Comparison of ENCODE assay signal across 22 mouse cellular contexts in the genomic region with DNA sequence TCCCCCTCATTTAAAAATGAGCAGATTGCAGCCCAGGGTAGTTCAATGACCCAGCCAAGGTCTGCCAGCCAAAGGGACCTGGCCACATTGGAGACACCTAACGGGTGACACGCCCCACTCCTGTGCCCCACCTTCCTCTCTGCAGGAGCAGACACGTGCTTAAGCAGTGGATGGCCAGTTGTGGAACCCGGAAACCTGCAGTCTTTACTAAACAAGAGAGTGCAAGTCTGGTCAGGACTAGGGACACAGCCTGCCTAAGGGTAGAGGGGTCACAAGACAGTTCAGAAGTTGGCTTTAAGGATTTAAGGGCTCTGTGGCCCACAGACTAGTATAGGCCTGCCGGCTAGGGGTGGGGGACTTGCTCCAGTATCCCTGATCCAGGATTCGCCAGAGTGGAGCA.
DNase-seq lines count a peak whose midpoint lies in the region; ATAC-seq and TF ChIP-seq lines count a peak whose summit lies in the region.
"Had no signal": no experiment of that assay in that cellular context is flagged by ENCODE, and none has a peak within 500 bp of the region (broad histone marks: within the 10 kb centered on the region; RNA-seq: fewer than 3 reads in every experiment).

No protein-coding gene starts in this region.

- no peak for ATAC-seq in hindbrain, embryonic 14.5 days (ENCODE audit: low FRiP score)
- ATAC-seq: forebrain, embryonic 13.5 days; intestine, postnatal 0 days; liver, postnatal 0 days; lung, postnatal 0 days had no signal

- no peak overlapping the region for H3K27ac ChIP-seq in left cerebral cortex, adult 2 months
- no peak overlapping the region for H3K27ac ChIP-seq in hindbrain, embryonic 14.5 days
- H3K27ac ChIP-seq: forebrain, embryonic 13.5 days; gastrocnemius, adult 2 months; heart, embryonic 10.5 days; hindbrain, embryonic 15.5 days; kidney, postnatal 0 days; macrophage; neural tube, embryonic 12.5 days had no signal

- H3K4me2 ChIP-seq in hindbrain, embryonic 14.5 days (replicated peaks): no peak overlapping the region
- H3K4me2 ChIP-seq: forebrain, embryonic 13.5 days; hindbrain, embryonic 15.5 days; neural tube, embryonic 12.5 days had no signal

- 0 out of 2 replicates have a peak overlapping the region, but pooled peaks have one; percentile 7 for H3K9ac ChIP-seq in hindbrain, embryonic 14.5 days
- H3K9ac ChIP-seq: forebrain, embryonic 13.5 days; hindbrain, embryonic 15.5 days; liver, postnatal 0 days; neural tube, embryonic 12.5 days had no signal

- H3K4me3 ChIP-seq in left cerebral cortex, adult 2 months: no peak overlapping the region
- H3K4me3 ChIP-seq in E14TG2a.4 (replicated peaks; ENCODE audit: low read length): peak overlapping the region; percentile 41
- no peak overlapping the region for H3K4me3 ChIP-seq in hindbrain, embryonic 14.5 days (replicated peaks; ENCODE audit: low read length)
- H3K4me3 ChIP-seq: forebrain, embryonic 13.5 days; gastrocnemius, adult 2 months; heart, embryonic 10.5 days; hindbrain, embryonic 15.5 days; neural tube, embryonic 12.5 days had no signal

- H3K27me3 ChIP-seq in E14TG2a.4 (ENCODE audit: insufficient read depth, low read length): peaks cover 6% of the 10 kb centered on the region
- H3K27me3 ChIP-seq in hindbrain, embryonic 14.5 days (ENCODE audit: control insufficient read depth, insufficient read depth, low read length): no peaks in the 10 kb centered on the region
- H3K27me3 ChIP-seq: hindbrain, embryonic 15.5 days; neural tube, embryonic 12.5 days had no signal

- peaks cover 21% of the 10 kb centered on the region for H3K4me1 ChIP-seq in E14TG2a.4 (replicated peaks; ENCODE audit: low read depth, low read length)
- peaks cover 3% of the 10 kb centered on the region; the same call in 1 of the 2 replicates for H3K4me1 ChIP-seq in hindbrain, embryonic 14.5 days (replicated peaks; ENCODE audit: control insufficient read depth, insufficient read depth, low read length)

- 54% methylated on average over 6 of the region's 6 CpGs for WGBS in hindbrain, embryonic 14.5 days

- no peak for TF ChIP-seq CTCF in left cerebral cortex, adult 2 months (IDR thresholded peaks at IDR 0.05)
- TF ChIP-seq CTCF in E14TG2a.4 (conservative IDR thresholded peaks at IDR 0.05; ENCODE audit: low read length): no peak

- DNase-seq in heart, adult 11 months: peak; percentile 80
- no peak for DNase-seq in heart, adult 18-20 months
- DNase-seq in left cerebral cortex, adult 2 months (ENCODE audit: extremely low spot score in 1 of 2, low spot score in 2 of 2): peak; percentile 3 to 9
- no peak for DNase-seq in left cerebral cortex, adult 11 months (ENCODE audit: low spot score)
- no peak for DNase-seq in hindbrain, embryonic 14.5 days (ENCODE audit: low spot score)
- DNase-seq in urinary bladder, adult 18-20 months (ENCODE audit: low spot score in 2 of 2): no peak
- no peak for DNase-seq in cerebellum, adult 11-12 months
- DNase-seq: adrenal gland, postnatal 36 days; cerebellum, adult 9-11 months; gastrocnemius, adult 2 months; liver, postnatal 0 days; right cerebral cortex, postnatal 14 days; thymus, postnatal 14 days had no signal

- intact Hi-C loops in left cerebral cortex, adult 2 months (cut with DNase I): loop anchor here (5.0 to 10.0 kb wide), 3 partner anchors 88 to 708 kb away; no protein-coding TSS in a partner anchor

- no peaks in the 10 kb centered on the region for H3K36me3 ChIP-seq in E14TG2a.4 (ENCODE audit: insufficient read depth, low read length)
- H3K36me3 ChIP-seq in hindbrain, embryonic 14.5 days (replicated peaks; ENCODE audit: control insufficient read depth, insufficient read depth): no peaks in the 10 kb centered on the region
- H3K36me3 ChIP-seq: heart, embryonic 10.5 days; hindbrain, embryonic 15.5 days; neural tube, embryonic 12.5 days had no signal

- no peaks in the 10 kb centered on the region for H3K9me3 ChIP-seq in E14TG2a.4 (ENCODE audit: low read length)
- no peaks in the 10 kb centered on the region for H3K9me3 ChIP-seq in hindbrain, embryonic 14.5 days (ENCODE audit: control insufficient read depth, low read length)
- H3K9me3 ChIP-seq: forebrain, embryonic 13.5 days; heart, embryonic 10.5 days; hindbrain, embryonic 15.5 days; neural tube, embryonic 12.5 days had no signal

Comparison
In these comparisons a context has a peak if more than half of its experiments do, and no peak if none do; other contexts are left out.
1. DNase-seq: peak in heart, adult 11 months (single experiment) and left cerebral cortex, adult 2 months (2 of 2); none in heart, adult 18-20 months (0 of 2), left cerebral cortex, adult 11 months (single experiment), hindbrain, embryonic 14.5 days (single experiment), urinary bladder, adult 18-20 months (0 of 2) and cerebellum, adult 11-12 months (single experiment).